Mouse (Mus musculus): Measurements from ENCODE around the gene Prickle2. TPM values are rescaled to one million over a fixed set of nuclear protein-coding genes. Genes with fewer than 3 reads are reported as not detected.

Prickle2 gene
- polyA plus RNA-seq, 1 experiment from 2014 or later = 6.4 TPM

- H3K27me3 ChIP-seq (ENCODE audit: control insufficient read depth, insufficient read depth, low read length) = no peaks in the 10 kb centered on the region
- no peak for ATAC-seq (replicated peaks; ENCODE audit: insufficient number of reproducible peaks, low FRiP score, low TSS enrichment)
- no peak overlapping the region for H3K9ac ChIP-seq (ENCODE audit: low read depth, low read length)
- no peak overlapping the region for H3K4me3 ChIP-seq (ENCODE audit: low read depth, low read length)
- H3K27ac ChIP-seq (ENCODE audit: low read depth, low read length) = no peak overlapping the region
- peaks cover 3% of the 10 kb centered on the region; the same call in 1 of the 2 replicates for H3K4me1 ChIP-seq (ENCODE audit: control insufficient read depth, insufficient read depth, low read length)
- H3K4me2 ChIP-seq = no peak overlapping the region
- no peaks in the 10 kb centered on the region for H3K36me3 ChIP-seq (ENCODE audit: control insufficient read depth, insufficient read depth, low read length)
- WGBS (ENCODE audit: insufficient replicate concordance) = 86% methylated on average over 1 of the region's 1 CpGs
- H3K9me3 ChIP-seq (replicated peaks; ENCODE audit: control insufficient read depth, low read length) = no peaks in the 10 kb centered on the region
Observed at GRCm38 (mm10) chr6:92512001-92512400, 194.0 kb downstream of the Prickle2 start.

GRCm38 (mm10) chr6:92509712-92510111, 196.2 kb downstream of the Prickle2 start:
- Histone ChIP-seq H3K4me1 (ENCODE audit: control insufficient read depth, insufficient read depth, low read length) (peaks cover 3% of the 10 kb centered on the region; the same call in 1 of the 2 replicates), H3K9me3 (replicated peaks; ENCODE audit: control insufficient read depth, low read length) (no peaks in the 10 kb centered on the region), H3K36me3 (ENCODE audit: control insufficient read depth, insufficient read depth, low read length) (no peaks in the 10 kb centered on the region), H3K27ac (ENCODE audit: low read depth, low read length) (no peak overlapping the region), H3K4me2 (no peak overlapping the region), H3K27me3 (ENCODE audit: control insufficient read depth, insufficient read depth, low read length) (no peaks in the 10 kb centered on the region), H3K9ac (ENCODE audit: low read depth, low read length) (no peak overlapping the region), H3K4me3 (ENCODE audit: low read depth, low read length) (no peak overlapping the region)
- 35% methylated on average over 2 of the region's 2 CpGs for WGBS (ENCODE audit: insufficient replicate concordance)
- no peak for ATAC-seq (replicated peaks; ENCODE audit: insufficient number of reproducible peaks, low FRiP score, low TSS enrichment)

GRCm38 (mm10) chr6:92506276-92506675, 199.7 kb downstream of the Prickle2 start:
- H3K9ac ChIP-seq (ENCODE audit: low read depth, low read length) = no peak overlapping the region
- H3K36me3 ChIP-seq (ENCODE audit: control insufficient read depth, insufficient read depth, low read length) = no peaks in the 10 kb centered on the region
- H3K27ac ChIP-seq (ENCODE audit: low read depth, low read length) = no peak overlapping the region
- no peak overlapping the region for H3K4me2 ChIP-seq
- no peaks in the 10 kb centered on the region for H3K9me3 ChIP-seq (replicated peaks; ENCODE audit: control insufficient read depth, low read length)
- ATAC-seq (replicated peaks; ENCODE audit: insufficient number of reproducible peaks, low FRiP score, low TSS enrichment) = no peak
- 59% methylated on average over 3 of the region's 3 CpGs for WGBS (ENCODE audit: insufficient replicate concordance)
- peaks cover 3% of the 10 kb centered on the region; the same call in 1 of the 2 replicates for H3K4me1 ChIP-seq (ENCODE audit: control insufficient read depth, insufficient read depth, low read length)
- no peaks in the 10 kb centered on the region for H3K27me3 ChIP-seq (ENCODE audit: control insufficient read depth, insufficient read depth, low read length)
- H3K4me3 ChIP-seq (ENCODE audit: low read depth, low read length) = no peak overlapping the region

- H3K4me2 ChIP-seq = no peak overlapping the region
- 41% methylated on average over 4 of the region's 4 CpGs for WGBS (ENCODE audit: insufficient replicate concordance)
Observed at GRCm38 (mm10) chr6:92499449-92499848, 206.5 kb downstream of the Prickle2 start.

GRCm38 (mm10) chr6:92498574-92498973, 207.4 kb downstream of the Prickle2 start:
- WGBS (ENCODE audit: insufficient replicate concordance) = 29% methylated on average over 6 of the region's 6 CpGs
- no peak for ATAC-seq (replicated peaks; ENCODE audit: insufficient number of reproducible peaks, low FRiP score, low TSS enrichment)
- Histone ChIP-seq H3K27me3 (ENCODE audit: control insufficient read depth, insufficient read depth, low read length) (no peaks in the 10 kb centered on the region), H3K9ac (ENCODE audit: low read depth, low read length) (no peak overlapping the region), H3K36me3 (ENCODE audit: control insufficient read depth, insufficient read depth, low read length) (no peaks in the 10 kb centered on the region), H3K4me3 (ENCODE audit: low read depth, low read length) (no peak overlapping the region), H3K4me1 (ENCODE audit: control insufficient read depth, insufficient read depth, low read length) (peaks cover 18% of the 10 kb centered on the region), H3K9me3 (replicated peaks; ENCODE audit: control insufficient read depth, low read length) (no peaks in the 10 kb centered on the region), H3K27ac (ENCODE audit: low read depth, low read length) (peak overlapping the region; percentile 46), H3K4me2 (peak overlapping the region; percentile 35)

More at GRCm38 (mm10) chr6:92499449-92499848, 206.5 kb downstream of the Prickle2 start:
- H3K4me3 ChIP-seq (ENCODE audit: low read depth, low read length) = no peak overlapping the region
- peaks cover 18% of the 10 kb centered on the region for H3K4me1 ChIP-seq (ENCODE audit: control insufficient read depth, insufficient read depth, low read length)
- no peaks in the 10 kb centered on the region for H3K27me3 ChIP-seq (ENCODE audit: control insufficient read depth, insufficient read depth, low read length)
- H3K27ac ChIP-seq (ENCODE audit: low read depth, low read length) = peak overlapping the region; percentile 16
- ATAC-seq (replicated peaks; ENCODE audit: insufficient number of reproducible peaks, low FRiP score, low TSS enrichment) = no peak
- no peaks in the 10 kb centered on the region for H3K36me3 ChIP-seq (ENCODE audit: control insufficient read depth, insufficient read depth, low read length)
- H3K9ac ChIP-seq (ENCODE audit: low read depth, low read length) = no peak overlapping the region
- H3K9me3 ChIP-seq (replicated peaks; ENCODE audit: control insufficient read depth, low read length) = no peaks in the 10 kb centered on the region

- Histone ChIP-seq H3K9ac (ENCODE audit: low read depth, low read length) (no peak overlapping the region), H3K9me3 (replicated peaks; ENCODE audit: control insufficient read depth, low read length) (no peaks in the 10 kb centered on the region), H3K36me3 (ENCODE audit: control insufficient read depth, insufficient read depth, low read length) (no peaks in the 10 kb centered on the region), H3K4me3 (ENCODE audit: low read depth, low read length) (no peak overlapping the region), H3K4me1 (ENCODE audit: control insufficient read depth, insufficient read depth, low read length) (peaks cover 18% of the 10 kb centered on the region), H3K27ac (ENCODE audit: low read depth, low read length) (no peak overlapping the region), H3K27me3 (ENCODE audit: control insufficient read depth, insufficient read depth, low read length) (no peaks in the 10 kb centered on the region), H3K4me2 (no peak overlapping the region)
- 63% methylated on average over 4 of the region's 4 CpGs for WGBS (ENCODE audit: insufficient replicate concordance)
- no peak for ATAC-seq (replicated peaks; ENCODE audit: insufficient number of reproducible peaks, low FRiP score, low TSS enrichment)
Observed at GRCm38 (mm10) chr6:92497279-92497678, 208.7 kb downstream of the Prickle2 start.

- no peaks in the 10 kb centered on the region for H3K36me3 ChIP-seq (ENCODE audit: control insufficient read depth, insufficient read depth, low read length)
- ATAC-seq (replicated peaks; ENCODE audit: insufficient number of reproducible peaks, low FRiP score, low TSS enrichment) = no peak
- H3K27me3 ChIP-seq (ENCODE audit: control insufficient read depth, insufficient read depth, low read length) = no peaks in the 10 kb centered on the region
- WGBS (ENCODE audit: insufficient replicate concordance) = 78% methylated on average over 3 of the region's 3 CpGs
- no peak overlapping the region for H3K27ac ChIP-seq (ENCODE audit: low read depth, low read length)
- H3K4me2 ChIP-seq = no peak overlapping the region
- H3K4me1 ChIP-seq (ENCODE audit: control insufficient read depth, insufficient read depth, low read length) = peaks cover 22% of the 10 kb centered on the region
- no peak overlapping the region for H3K9ac ChIP-seq (ENCODE audit: low read depth, low read length)
- no peak overlapping the region for H3K4me3 ChIP-seq (ENCODE audit: low read depth, low read length)
- H3K9me3 ChIP-seq (replicated peaks; ENCODE audit: control insufficient read depth, low read length) = no peaks in the 10 kb centered on the region
Observed at GRCm38 (mm10) chr6:92495500-92495899, 210.5 kb downstream of the Prickle2 start.

GRCm38 (mm10) chr6:92481690-92481956, 224.3 kb downstream of the Prickle2 start:
- Histone ChIP-seq H3K4me1 (ENCODE audit: control insufficient read depth, insufficient read depth, low read length) (peaks cover 5% of the 10 kb centered on the region; the same call in 1 of the 2 replicates), H3K4me2 (peak overlapping the region; percentile 58), H3K4me3 (ENCODE audit: low read depth, low read length) (peak overlapping the region; percentile 46), H3K36me3 (ENCODE audit: control insufficient read depth, insufficient read depth, low read length) (no peaks in the 10 kb centered on the region), H3K9me3 (replicated peaks; ENCODE audit: control insufficient read depth, low read length) (no peaks in the 10 kb centered on the region), H3K27ac (ENCODE audit: low read depth, low read length) (0 out of 2 replicates have a peak overlapping the region, but pooled peaks have one; percentile 29), H3K27me3 (ENCODE audit: control insufficient read depth, insufficient read depth, low read length) (no peaks in the 10 kb centered on the region), H3K9ac (ENCODE audit: low read depth, low read length) (no peak overlapping the region)
- ATAC-seq (replicated peaks; ENCODE audit: insufficient number of reproducible peaks, low FRiP score, low TSS enrichment) = no peak
- WGBS (ENCODE audit: insufficient replicate concordance) = 4% methylated on average over 1 of the region's 1 CpGs

- Histone ChIP-seq H3K9me3 (replicated peaks; ENCODE audit: control insufficient read depth, low read length) (no peaks in the 10 kb centered on the region), H3K4me1 (ENCODE audit: control insufficient read depth, insufficient read depth, low read length) (peaks cover 5% of the 10 kb centered on the region; the same call in 1 of the 2 replicates), H3K27me3 (ENCODE audit: control insufficient read depth, insufficient read depth, low read length) (no peaks in the 10 kb centered on the region), H3K4me3 (ENCODE audit: low read depth, low read length) (peak overlapping the region; percentile 46), H3K9ac (ENCODE audit: low read depth, low read length) (peak overlapping the region; percentile 73), H3K36me3 (ENCODE audit: control insufficient read depth, insufficient read depth, low read length) (no peaks in the 10 kb centered on the region), H3K4me2 (peak overlapping the region; percentile 58), H3K27ac (ENCODE audit: low read depth, low read length) (peak overlapping the region; percentile 76)
- 0 out of 2 replicates have a peak, but pooled peaks have one; percentile 31 for ATAC-seq (replicated peaks; ENCODE audit: insufficient number of reproducible peaks, low FRiP score, low TSS enrichment)
- under 1% methylated on average over 21 of the region's 21 CpGs for WGBS (ENCODE audit: insufficient replicate concordance)
Observed at GRCm38 (mm10) chr6:92480941-92481689, 224.8 kb downstream of the Prickle2 start.

Data from heart, embryonic 11.5 days (tissue).